Mouse (Mus musculus): ENCODE measurements at regions not wholly inside any gene's neighbourhood (a gene's known extent, or its start where the extent isn't known, plus 50 kb on each side); places are given as distances from the start of the nearest gene placed in this dataset.
A peak's percentile ranks its signal among the peaks of the same experiment; 100 is the strongest.
"Not testable (repeated sequence)": the region's sequence is repeated elsewhere in the genome, so short reads cannot be mapped to it uniquely, and the experiment has no call there.

DNA sequence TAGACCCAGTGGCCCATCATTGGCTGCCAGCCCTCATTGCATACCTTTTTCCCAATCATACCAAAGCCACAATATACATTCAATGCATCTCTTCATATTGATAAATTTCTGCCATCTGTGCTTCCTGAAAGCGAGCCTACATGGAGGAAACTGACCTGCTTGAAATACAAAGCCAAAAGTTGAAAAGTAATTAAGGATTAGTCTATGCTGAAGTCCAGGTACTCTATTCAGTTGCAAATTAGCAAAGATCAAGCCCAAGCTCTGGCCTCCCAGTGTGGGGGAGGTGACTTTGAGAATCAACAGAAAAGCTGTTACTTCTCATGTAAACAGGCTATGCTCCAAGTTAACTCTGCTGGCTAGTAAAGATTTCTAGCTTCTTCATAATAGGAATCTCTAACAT, 210.7 kb upstream of the Ngly1 start:
- ATAC-seq (replicated peaks; ENCODE audit: poor library complexity, severe bottlenecking): no peak

DNA sequence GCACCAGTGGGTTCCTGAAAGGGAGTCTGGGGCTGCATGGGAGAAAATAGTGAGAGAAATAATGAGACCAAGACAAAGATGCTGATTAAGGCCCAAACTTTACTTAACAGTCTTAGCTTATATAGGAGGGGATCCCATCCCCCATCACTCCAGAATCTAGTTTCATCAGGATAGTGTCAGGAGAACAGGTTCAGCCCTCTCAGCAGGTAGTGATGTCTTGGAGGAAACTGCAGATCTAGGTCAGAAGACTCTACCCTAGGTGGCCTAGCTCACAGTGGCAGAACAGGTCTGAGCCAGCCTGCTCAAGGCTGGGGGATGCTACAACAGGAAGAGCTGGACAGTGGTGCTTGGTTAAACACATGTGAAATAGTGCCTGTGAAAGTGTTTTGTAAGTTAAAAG, 204.6 kb upstream of the Ngly1 start:
- ATAC-seq (replicated peaks; ENCODE audit: poor library complexity, severe bottlenecking): no peak

DNA sequence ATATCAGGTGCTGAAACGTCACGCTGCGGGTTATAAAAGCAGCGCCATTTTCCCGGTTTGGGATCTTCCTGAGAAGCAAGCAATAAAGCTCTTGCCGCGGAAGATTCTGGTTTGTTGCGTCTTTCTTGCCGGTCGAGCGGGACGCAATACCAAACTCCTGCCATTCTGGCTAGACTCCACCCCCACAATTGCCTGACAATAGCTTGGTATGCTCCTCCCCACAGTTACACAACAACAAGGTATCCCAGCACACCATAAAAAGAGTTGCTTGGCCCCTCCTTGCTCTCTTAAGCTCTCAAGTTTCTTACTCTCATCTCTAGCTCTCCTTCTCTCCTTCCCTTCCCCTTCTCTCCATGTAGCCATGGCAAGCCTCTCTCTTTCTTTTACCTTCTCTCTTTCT, 176.5 kb upstream of the Ngly1 start:
- not testable (repeated sequence) for ATAC-seq (replicated peaks; ENCODE audit: poor library complexity, severe bottlenecking)

DNA sequence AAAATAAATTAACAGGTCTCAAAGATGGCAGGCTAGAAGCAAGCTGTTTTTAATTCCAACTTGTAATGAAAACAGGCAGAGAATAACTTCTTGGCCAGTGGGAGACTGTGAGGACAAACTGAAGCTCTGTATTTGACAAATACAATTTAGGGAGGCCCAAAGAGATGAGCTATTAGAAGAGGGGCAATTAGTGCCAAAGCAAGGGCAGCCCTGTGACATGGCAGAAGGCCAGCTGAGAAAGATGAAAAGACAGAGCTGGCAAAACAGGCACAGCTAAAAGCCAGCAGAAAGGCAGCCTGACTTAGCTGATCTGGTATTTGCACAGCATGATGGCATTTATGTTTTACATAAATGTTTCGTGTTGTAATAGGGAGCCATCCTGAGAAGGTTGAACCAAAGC, 175.0 kb upstream of the Ngly1 start:
- ATAC-seq (replicated peaks; ENCODE audit: poor library complexity, severe bottlenecking): no peak

DNA sequence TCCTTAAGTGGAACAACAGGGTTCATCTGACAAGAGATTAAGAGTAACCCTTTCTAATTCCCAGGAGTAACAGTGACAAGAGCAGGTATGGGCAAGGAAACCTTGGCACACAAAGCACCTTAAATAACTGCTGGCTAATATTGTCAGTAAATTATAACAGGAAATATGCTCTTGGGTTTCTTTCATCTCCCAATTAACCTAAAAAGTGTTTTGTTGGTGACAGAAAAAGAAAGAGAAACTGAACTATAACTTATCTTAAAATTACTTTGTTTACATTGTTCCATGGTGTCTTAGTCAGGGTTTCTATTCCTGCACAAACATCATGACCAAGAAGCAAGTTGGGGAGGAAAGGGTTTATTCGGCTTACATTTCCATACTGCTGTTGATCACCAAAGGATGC, 170.0 kb upstream of the Ngly1 start:
- ATAC-seq (replicated peaks; ENCODE audit: poor library complexity, severe bottlenecking): no peak

DNA sequence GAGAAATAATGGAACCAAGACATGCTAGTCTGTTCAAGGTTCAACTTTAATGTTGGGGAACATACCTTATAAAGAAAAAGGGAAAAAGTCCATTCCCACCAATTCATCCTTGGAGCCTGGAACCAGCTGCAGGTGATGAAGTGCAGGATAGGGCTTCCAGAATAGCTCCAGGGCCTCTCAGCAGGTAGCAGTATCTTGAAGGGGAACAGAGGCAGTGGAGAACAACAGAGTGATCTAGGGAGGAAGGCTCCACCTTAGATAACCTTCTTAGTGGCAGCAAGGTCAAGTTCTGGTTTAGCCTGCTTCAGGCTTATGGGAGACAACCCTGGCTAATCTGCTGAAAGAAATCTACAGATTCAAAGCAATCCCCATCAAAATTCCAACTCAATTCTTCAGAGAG, 161.8 kb upstream of the Ngly1 start:
- ATAC-seq (replicated peaks; ENCODE audit: poor library complexity, severe bottlenecking): not testable (repeated sequence)

DNA sequence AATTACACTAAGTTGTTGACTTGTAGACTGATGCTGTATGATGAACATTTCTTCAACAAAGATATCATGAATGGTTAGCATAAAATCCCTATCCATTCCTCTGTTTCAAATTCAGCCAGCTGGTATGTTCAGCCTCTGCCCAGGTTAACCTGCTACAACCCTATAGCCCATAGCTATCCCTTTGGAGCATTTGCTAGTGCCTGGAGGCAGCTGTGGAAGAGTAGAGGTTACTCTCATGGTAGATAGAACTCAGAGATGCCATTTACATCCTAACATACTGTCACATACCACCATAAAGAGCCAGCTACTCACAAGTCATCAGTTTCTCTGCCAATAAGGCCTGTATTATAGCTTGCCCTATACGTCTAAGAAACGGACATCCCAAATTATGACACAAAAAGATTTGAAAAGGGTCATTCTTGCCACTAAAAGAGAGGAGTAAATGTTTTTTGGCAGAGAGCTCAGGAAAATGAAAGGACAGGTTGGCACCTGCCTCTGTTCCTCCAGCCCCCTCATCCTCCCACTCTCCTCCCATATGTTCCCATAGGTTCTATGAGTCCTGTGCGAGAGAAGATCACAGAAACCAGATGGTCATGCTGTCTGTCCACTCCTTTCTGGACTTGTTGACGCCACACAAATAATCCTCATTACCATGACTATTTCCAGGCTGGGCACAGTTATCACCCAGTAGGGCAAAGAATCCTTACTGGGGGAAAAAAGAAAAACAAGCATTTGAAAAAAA, 156.5 kb upstream of the Ngly1 start:
- ATAC-seq (replicated peaks; ENCODE audit: poor library complexity, severe bottlenecking): no peak

DNA sequence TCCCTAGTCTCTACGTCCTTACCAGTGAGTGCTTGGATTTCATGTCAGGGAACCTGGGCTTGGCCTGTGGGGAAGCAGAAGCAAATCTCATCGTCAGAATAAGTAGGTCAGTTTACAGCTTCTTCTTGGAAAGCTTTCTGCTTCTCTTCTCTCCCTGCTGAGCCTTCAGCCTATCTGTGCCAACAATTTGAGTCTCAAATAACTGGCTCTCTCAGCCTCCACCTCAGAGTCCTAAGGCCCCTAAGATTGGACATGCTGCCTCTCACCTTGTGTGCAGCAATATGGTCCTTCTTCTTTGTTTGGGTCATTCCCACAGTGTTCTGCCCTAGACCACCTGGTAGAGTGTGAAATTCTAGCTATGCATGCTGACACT, 156.0 kb upstream of the Ngly1 start:
- ATAC-seq (replicated peaks; ENCODE audit: poor library complexity, severe bottlenecking): no peak

DNA sequence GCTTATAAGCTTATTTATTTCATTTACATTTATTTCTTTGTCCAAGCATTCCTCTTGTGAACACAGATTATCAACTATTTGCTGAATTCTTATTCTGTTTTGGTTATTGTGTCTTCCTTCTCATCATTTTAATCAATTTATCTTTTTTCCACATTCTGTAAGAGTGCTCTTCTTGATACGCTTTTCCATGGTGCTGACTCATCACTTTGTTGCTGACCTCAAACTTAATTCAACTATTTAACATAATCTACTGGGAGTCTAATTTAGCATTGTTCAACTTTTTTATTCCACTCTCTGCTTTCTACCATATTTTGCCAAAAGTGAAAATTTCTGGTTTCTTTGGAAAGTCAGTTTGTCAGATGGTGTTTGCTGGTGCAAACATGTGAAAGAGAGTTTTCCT, 139.7 kb upstream of the Ngly1 start:
- ATAC-seq (replicated peaks; ENCODE audit: poor library complexity, severe bottlenecking): no peak

DNA sequence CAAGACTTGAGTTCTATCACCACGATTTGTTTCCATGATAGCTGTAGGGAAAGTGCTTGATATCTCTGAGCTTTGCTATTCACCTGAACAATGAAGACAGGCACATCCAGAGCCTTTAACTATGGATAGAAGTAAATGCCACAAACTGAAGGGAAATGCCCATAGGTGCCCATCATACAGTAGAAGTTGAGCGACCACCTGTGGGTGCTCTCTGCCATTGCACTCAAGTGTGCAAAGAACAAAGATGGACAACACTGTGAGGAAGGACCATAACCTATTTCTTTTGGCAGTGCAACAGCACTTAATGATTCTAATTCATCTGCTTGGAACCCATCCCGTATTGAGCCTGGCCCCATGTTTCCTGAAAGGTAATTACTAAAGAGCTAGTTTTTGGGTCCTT, 116.4 kb upstream of the Ngly1 start:
- ATAC-seq (replicated peaks; ENCODE audit: poor library complexity, severe bottlenecking): no peak

DNA sequence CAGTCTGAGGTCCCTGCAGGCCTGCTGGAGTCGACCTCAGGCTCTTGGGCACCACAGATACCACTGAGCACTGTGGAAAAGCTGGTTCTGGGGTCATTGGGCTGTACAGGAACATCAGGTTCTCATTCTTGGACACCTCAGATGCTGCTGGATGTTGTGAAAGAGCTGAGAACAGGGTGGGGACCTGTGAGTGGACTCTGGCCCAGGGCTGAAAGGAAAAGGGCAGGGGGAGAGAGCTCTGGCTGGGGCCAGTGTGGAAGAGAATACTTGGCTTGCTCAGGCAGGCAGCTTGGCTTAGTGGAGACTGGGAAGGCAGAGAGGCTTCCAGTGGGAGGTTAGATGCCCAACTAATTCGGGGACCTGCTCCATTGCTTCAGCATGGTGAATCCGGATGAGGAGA, 115.7 kb upstream of the Ngly1 start:
- no peak for ATAC-seq (replicated peaks; ENCODE audit: poor library complexity, severe bottlenecking)

DNA sequence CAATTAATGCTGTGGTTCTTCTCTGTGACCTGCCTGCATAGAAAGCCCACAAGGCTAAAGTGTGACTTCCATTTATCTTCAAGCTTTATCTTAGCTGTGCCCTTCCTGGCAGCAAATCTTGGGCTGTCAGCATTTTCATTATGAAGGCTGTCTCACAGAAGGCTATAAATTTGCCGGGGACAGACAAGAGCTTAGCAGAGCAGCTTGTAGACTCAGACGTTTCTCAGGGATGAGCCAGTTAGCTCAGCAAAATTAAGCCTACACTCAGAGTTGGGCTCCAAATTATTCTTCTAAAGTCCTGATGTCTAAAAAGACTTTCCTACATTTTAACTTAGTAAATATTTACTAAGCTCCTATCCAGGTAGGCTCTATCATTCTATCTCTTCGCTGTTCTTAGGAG, 112.9 kb upstream of the Ngly1 start:
- ATAC-seq (replicated peaks; ENCODE audit: poor library complexity, severe bottlenecking): no peak

DNA sequence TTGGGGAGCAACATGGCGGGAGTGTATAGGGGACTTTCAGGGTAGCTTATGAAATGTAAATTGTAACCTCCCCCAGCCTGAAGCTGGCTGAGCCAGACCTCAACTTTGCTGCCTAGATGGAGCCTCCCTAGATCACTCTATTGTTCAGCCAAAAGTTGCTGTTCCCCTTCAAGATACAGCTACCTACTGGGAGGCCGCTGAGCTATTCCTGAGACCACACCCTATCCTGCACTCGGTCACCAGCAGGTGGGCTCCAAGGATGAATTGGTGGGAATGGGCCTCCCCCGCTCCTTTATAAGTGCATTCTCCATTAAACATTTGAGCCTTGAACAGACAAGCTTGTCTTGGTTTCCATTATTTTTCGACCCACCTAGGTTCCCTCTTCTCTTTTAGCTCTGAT, 104.8 kb upstream of the Ngly1 start:
- no peak for ATAC-seq (replicated peaks; ENCODE audit: poor library complexity, severe bottlenecking)

DNA sequence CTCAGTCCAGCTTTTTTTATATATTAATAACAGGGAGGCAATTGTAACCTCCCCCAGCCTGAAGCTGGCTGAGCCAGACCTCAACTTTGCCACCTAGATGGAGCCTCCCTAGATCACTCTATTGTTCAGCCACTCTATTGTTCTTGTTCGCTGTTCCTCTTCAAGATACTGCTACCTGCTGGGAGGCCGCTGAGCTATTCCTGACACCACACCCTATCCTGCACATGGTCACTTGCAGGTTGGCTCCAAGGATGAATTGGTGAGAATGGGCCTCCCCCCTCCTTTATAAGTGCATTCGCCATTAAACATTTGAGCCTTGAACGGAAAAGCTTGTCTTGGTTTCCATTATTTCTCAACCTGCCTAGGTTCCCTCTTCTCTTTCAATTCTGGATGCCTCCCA, 102.3 kb upstream of the Ngly1 start:
- no peak for ATAC-seq (replicated peaks; ENCODE audit: poor library complexity, severe bottlenecking)

DNA sequence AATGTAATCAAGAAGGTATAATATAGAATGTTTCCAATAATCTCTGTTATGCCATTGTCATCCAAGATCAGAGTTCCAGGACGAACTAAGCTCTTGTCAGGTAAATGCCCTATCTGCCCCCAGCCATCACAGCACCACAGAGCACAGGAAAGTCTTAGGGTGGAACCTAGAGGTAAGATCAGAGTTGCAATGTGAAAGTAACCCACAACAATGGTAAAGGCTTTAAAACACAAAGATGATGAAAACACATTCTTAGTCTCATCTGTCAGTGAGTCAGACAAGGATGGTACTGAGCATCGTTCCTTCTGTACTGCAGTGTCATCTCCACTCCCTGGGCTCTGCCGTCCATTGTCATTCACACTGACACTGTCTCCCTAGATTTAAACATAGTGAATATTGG, 97.3 kb upstream of the Ngly1 start:
- ATAC-seq (replicated peaks; ENCODE audit: poor library complexity, severe bottlenecking): no peak

DNA sequence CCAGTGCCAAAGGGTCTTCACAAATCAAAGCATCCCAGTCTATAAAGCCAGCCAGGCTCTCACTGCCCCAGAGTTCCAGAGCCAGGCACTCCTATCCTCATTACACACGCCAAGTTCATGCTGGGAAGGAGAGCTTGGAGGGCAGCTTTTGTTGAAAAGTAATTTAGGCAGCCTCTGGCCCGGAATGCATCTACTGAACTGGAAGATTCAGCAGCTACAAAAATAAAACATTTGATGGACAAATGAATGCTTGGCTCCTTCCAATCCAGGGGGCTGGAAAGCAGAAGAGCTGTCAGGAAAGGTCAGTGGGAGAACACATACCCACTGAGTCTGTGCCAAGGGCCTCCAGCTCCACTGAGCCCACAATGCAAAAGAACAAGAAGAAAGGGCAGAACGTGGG, 96.4 kb upstream of the Ngly1 start:
- no peak for ATAC-seq (replicated peaks; ENCODE audit: poor library complexity, severe bottlenecking)

DNA sequence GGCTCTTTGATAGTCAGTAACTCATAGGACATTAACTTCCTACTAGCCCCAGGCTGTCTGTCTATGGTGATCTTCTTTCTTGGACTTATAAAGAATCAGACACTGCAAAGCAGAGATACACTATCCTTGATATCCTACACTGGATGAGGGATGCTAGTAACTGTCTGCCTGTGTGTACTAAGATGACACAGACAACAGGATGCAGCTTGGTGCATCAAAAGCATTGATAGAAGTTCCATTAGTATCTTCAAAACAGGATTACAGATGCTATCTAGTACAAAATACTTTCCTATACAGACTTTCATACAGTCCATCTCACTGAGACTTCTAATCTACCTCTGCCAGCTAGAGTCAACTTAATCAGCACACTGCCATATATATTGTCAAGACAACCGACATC, 94.0 kb upstream of the Ngly1 start:
- no peak for ATAC-seq (replicated peaks; ENCODE audit: poor library complexity, severe bottlenecking)

DNA sequence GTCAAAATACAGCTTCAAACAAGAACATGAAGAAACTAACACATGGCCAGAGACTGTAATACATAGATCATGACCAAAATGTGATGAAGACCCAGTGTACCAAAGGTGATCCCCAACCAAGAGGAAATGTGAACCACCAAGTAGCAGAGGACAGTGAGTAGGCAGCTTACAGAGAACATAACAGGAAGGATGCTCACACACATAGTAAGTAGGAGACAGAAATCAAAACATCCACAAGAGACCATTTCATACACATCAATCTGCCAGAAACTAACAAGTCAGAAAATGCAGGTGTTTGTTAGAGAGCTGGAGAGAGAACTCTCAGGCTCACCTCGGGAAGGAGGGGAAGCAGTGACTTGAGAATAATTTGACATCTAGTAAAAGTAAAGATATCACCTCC, 78.9 kb upstream of the Ngly1 start:
- no peak for ATAC-seq (replicated peaks; ENCODE audit: poor library complexity, severe bottlenecking)

DNA sequence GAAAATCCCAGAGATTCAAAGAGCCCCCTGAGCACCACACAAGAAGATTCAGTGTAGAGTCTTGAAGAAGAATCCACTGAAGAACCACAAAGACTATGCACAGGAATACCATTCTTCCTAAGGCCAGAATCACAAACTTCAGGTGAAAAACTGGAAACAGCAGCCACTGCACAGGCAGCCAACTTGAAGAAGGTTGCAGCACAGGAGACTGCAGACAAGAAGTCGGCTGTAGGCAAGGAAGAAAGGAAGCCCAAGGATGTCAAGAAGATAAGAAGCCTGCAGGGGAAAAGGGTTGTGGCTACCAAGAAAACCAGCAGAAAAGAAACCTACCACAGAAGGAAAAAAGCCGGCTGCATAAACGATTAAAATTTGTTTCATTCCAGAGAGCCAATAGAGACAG, 76.8 kb upstream of the Ngly1 start:
- no peak for ATAC-seq (replicated peaks; ENCODE audit: poor library complexity, severe bottlenecking)

DNA sequence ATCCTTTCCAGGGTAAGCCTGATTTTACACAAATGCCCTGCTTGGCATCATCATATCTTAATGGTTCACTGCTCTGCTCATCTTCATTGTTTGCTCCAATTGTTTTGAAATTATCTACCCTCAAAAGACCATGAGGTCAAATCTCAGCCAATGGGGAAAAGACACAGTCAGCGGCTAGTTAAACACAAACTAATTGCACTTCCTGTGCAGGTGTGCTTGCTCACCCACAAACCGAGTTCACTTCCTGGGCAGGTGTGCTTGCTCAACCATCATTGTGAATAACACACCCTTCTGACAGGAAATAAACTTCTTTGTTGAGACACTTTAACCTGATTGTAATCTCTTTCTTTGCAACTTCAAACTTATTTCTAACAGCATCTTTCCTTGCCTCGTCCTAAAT, 75.8 kb upstream of the Ngly1 start:
- ATAC-seq (replicated peaks; ENCODE audit: poor library complexity, severe bottlenecking): peak; percentile 76

DNA sequence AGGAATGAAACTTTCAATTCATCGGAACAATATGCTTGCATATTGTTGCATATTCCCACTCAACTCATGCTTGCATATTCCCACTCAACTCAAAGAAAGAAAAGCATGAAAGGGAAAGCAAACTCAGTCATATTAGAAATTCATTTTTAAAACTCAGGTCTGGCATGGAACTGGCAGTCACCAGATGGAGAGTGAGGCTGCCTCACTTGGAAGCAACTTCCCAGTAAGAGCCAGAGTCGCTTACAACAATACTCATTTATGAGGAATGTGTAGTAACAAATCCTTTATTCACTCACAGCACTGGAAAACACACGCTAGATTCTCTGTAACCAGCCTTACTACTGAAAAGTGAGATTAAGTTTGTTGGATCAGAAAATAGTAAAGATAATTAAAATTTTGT, 70.9 kb upstream of the Ngly1 start:
- ATAC-seq (replicated peaks; ENCODE audit: poor library complexity, severe bottlenecking): no peak

DNA sequence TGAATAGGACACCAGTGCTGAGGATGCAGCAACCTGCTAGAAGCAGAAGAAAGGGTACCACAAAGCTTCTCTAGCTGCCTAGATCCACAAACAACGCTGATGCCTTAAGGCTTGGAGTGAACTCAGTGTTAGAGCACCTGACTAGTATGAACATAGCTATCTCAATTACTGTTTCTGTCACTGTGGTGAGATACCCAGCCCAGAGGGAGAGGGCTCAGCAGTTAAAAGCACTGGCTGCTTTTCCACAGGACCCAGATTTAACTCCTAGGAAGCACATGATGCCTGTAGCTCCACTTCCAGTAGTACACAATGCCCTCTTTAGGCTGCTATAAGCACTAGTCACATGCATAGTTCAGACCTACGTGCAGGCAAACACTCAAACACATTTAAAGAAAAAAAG, 67.3 kb upstream of the Ngly1 start:
- no peak for ATAC-seq (replicated peaks; ENCODE audit: poor library complexity, severe bottlenecking)

DNA sequence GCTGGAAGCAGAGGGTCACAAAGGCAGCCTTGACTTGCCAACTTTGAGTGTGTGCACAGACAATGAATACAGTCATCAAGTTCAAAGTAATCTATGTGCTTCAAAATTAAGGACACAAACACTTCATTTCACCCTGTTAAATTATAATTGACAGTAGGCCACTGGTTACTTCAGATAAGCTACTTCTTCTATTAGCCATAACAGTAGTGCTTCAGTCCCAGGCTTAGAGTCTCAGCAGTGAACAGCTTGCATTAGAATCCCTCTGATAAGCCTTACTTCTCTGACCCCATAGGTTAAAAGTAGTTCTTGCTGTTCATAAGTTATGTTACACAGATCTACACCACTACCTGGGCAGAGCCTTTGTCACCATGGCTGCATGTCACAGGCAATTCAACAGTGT, 63.8 kb upstream of the Ngly1 start:
- ATAC-seq (replicated peaks; ENCODE audit: poor library complexity, severe bottlenecking): no peak

Measured in granulocyte monocyte progenitor cell, adult 5-6 weeks (primary cell).